Mouse (Mus musculus) ES-E14 (cell line): ENCODE measurements around the gene Vmn2r82.

Experiments
- CHD2 ChIP-seq: IDR thresholded peaks from 2 replicates; pipeline ENCODE4 v1.6.1; 2014; ENCODE audit warnings: mild to moderate bottlenecking, low read depth, low read length, inconsistent platforms
- HCFC1 ChIP-seq: IDR thresholded peaks from 2 replicates; pipeline ENCODE4 v1.6.1; 2012; ENCODE audit warnings: low read length, inconsistent platforms, borderline replicate concordance; ENCODE audit not compliant: insufficient read depth
- ZC3H11A ChIP-seq: IDR thresholded peaks from 2 replicates; pipeline ENCODE4 v1.6.1; 2012; ENCODE audit warnings: low read depth, mild to moderate bottlenecking, inconsistent platforms, low read length, borderline replicate concordance
- ZNF384 ChIP-seq: IDR thresholded peaks from 2 replicates; pipeline ENCODE4 v1.6.1; 2012; ENCODE audit warnings: low read depth, low read length, inconsistent platforms

DNA sequence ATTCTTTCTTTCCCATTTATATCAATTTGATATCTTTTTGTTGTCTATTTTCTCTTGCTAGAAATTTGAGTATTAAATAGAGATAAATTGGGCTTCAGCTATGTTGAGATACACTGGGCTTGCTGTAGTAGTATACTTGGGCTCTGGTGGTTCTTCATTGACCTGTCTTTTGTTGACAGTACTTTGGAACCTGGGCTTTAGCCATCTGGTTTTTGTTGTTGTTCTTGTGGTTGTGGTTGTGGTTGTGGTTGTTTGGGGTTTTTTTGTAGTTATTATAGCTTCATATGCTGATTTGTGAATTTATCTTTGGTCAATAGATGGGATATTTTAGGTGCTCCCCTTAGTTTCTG is 33.6 kb upstream of the Vmn2r82 start:
- TF ChIP-seq ZC3H11A (no peak), ZNF384 (no peak), CHD2 (no peak), HCFC1 (no peak)
